Mouse (Mus musculus) testis, adult 2 months (tissue): ENCODE data around the gene Gm20388.
A peak's percentile ranks its signal among the peaks of the same experiment; 100 is the strongest.

Source experiments
- CTCF ChIP-seq: fragments of 200-500 bp; IDR thresholded peaks from 2 replicates; pipeline ENCODE4 v1.5.1; 2012; ENCODE audit warnings: low read depth, mild to moderate bottlenecking, inconsistent platforms, low read length, moderate library complexity; ENCODE audit not compliant: control insufficient read depth, insufficient read depth, insufficient replicate concordance
- POLR2A ChIP-seq: fragments of 200-500 bp; IDR thresholded peaks from 2 replicates; pipeline ENCODE4 v1.6.1; 2012; ENCODE audit warnings: low read depth, mild to moderate bottlenecking, inconsistent platforms, low read length, moderate library complexity; ENCODE audit not compliant: control insufficient read depth

GRCm38 (mm10) chr8:119910547-119911257 is at the start of gene Gm20388:
- no peak for TF ChIP-seq CTCF
- TF ChIP-seq POLR2A: peak; percentile 84
